Mouse (Mus musculus) spleen, adult 2 months (tissue): Measurements from ENCODE around the gene Cd79a. TPM values are rescaled to one million over a fixed set of nuclear protein-coding genes. Genes with fewer than 3 reads are reported as not detected.

Source experiments
- DNase-seq, 2 experiments: peaks; one replicate each; pipeline versions ENCODE4 v3.0.0 to v3.0.0-alpha.2; 2012 to 2021; ENCODE audit warnings: low spot score in 2 of 2, low read depth in 1 of 2
- H3K27ac ChIP-seq: fragments of 200-500 bp; 2 replicates; pipeline ENCODE4 v1.5.1; 2012; ENCODE audit warnings: low read length, inconsistent platforms; ENCODE audit not compliant: insufficient read depth
- H3K27me3 ChIP-seq: fragments of 200-500 bp; 2 replicates; pipeline ENCODE4 v1.6.1; 2012; ENCODE audit warnings: mild to moderate bottlenecking, moderate library complexity, low read length, inconsistent platforms; ENCODE audit not compliant: control insufficient read depth, insufficient read depth
- H3K36me3 ChIP-seq: fragments of 200-500 bp; 2 replicates; pipeline ENCODE4 v1.6.1; 2012; ENCODE audit warnings: mild to moderate bottlenecking, low read length, inconsistent platforms; ENCODE audit not compliant: control insufficient read depth, insufficient read depth
- H3K4me1 ChIP-seq: fragments of 200-500 bp; 2 replicates; pipeline ENCODE4 v1.6.1; 2011; ENCODE audit warnings: inconsistent platforms; ENCODE audit not compliant: control insufficient read depth, insufficient read depth, insufficient read length
- H3K4me3 ChIP-seq: fragments of 200-500 bp; 2 replicates; pipeline ENCODE4 v1.5.1; 2011; ENCODE audit warnings: mild to moderate bottlenecking, inconsistent platforms; ENCODE audit not compliant: insufficient read depth, insufficient read length; ENCODE audit errors: extremely low read depth
- CTCF ChIP-seq: fragments of 200-500 bp; IDR thresholded peaks from 2 replicates; pipeline ENCODE4 v1.5.1; 2011; ENCODE audit warnings: mild to moderate bottlenecking, inconsistent platforms; ENCODE audit not compliant: insufficient read depth, insufficient read length, insufficient replicate concordance; ENCODE audit errors: extremely low read depth
- POLR2A ChIP-seq: fragments of 200-500 bp; IDR thresholded peaks from 2 replicates; pipeline ENCODE4 v1.6.1; 2011; ENCODE audit warnings: low read depth, low read length, inconsistent platforms
- WGBS: fragments of 180-500 bp; shearing (Covaris S2); methylation state at CpG from one replicate; pipeline ENCODE4 v1.1.7; 2018; 5-methylcytosine and 5-hydroxymethylcytosine counted together
- polyA plus RNA-seq: library from polyadenylated mRNA; depleted of rRNA; stranded (reverse); fragments of >200 nt; gene quantifications from 2 replicates; pipeline ENCODE4 v1.2.3, GENCODE M21; 2012

The Cd79a gene
- polyA plus RNA-seq, 1 experiment = 959 TPM

- Histone ChIP-seq H3K36me3 (peaks cover 29% of the 10 kb centered on the region), H3K4me1 (peaks cover 21% of the 10 kb centered on the region; the same call in 1 of the 2 replicates), H3K27me3 (no peaks in the 10 kb centered on the region), H3K27ac (peak overlapping the region; percentile 24; the same call in 1 of the 2 replicates), H3K4me3 (peak overlapping the region; percentile 35)
- no peak for TF ChIP-seq CTCF
- no peak for TF ChIP-seq POLR2A
- DNase-seq = no peak
- WGBS = 8% methylated on average over 12 of the region's 12 CpGs
Measured at GRCm38 (mm10) chr7:24885468-24886307, 11.5 kb upstream of the Cd79a start.

GRCm38 (mm10) chr7:24886308-24886633, 10.9 kb upstream of the Cd79a start:
- Histone ChIP-seq H3K27me3 (no peaks in the 10 kb centered on the region), H3K4me1 (peaks cover 21% of the 10 kb centered on the region; the same call in 1 of the 2 replicates), H3K36me3 (peaks cover 29% of the 10 kb centered on the region), H3K4me3 (no peak overlapping the region), H3K27ac (0 out of 2 replicates have a peak overlapping the region, but pooled peaks have one; percentile 1)
- 20% methylated on average over 4 of the region's 4 CpGs for WGBS
- no peak for TF ChIP-seq POLR2A
- TF ChIP-seq CTCF = no peak
- no peak for DNase-seq

- Histone ChIP-seq H3K4me1 (peaks cover 21% of the 10 kb centered on the region; the same call in 1 of the 2 replicates), H3K27me3 (no peaks in the 10 kb centered on the region), H3K36me3 (peaks cover 29% of the 10 kb centered on the region), H3K4me3 (no peak overlapping the region), H3K27ac (no peak overlapping the region)
- no peak for DNase-seq
- no peak for TF ChIP-seq POLR2A
- no peak for TF ChIP-seq CTCF
- 63% methylated on average over 4 of the region's 4 CpGs for WGBS
Measured at GRCm38 (mm10) chr7:24887096-24887495, 10.1 kb upstream of the Cd79a start.

GRCm38 (mm10) chr7:24889431-24890220, 7.6 kb upstream of the Cd79a start:
- Histone ChIP-seq H3K27ac (peak overlapping the region; percentile 42), H3K4me3 (no peak overlapping the region), H3K36me3 (peaks cover 29% of the 10 kb centered on the region), H3K27me3 (no peaks in the 10 kb centered on the region), H3K4me1 (peaks cover 25% of the 10 kb centered on the region; the same call in 1 of the 2 replicates)
- DNase-seq = no peak
- WGBS = 76% methylated on average over 6 of the region's 6 CpGs
- TF ChIP-seq POLR2A (no peak), CTCF (no peak)

- peak in 1 of 2 experiments; percentile 75 for DNase-seq
- peak overlapping the region; percentile 93 for H3K27ac ChIP-seq
- H3K36me3 ChIP-seq = peaks cover 29% of the 10 kb centered on the region
- no peak overlapping the region for H3K4me3 ChIP-seq
- WGBS = 25% methylated on average over 10 of the region's 10 CpGs
- peaks cover 22% of the 10 kb centered on the region; the same call in 1 of the 2 replicates for H3K4me1 ChIP-seq
- H3K27me3 ChIP-seq = no peaks in the 10 kb centered on the region
- TF ChIP-seq POLR2A (no peak), CTCF (peak; percentile 94; the same call in 1 of the 2 replicates)
Measured at GRCm38 (mm10) chr7:24890281-24891216, 6.6 kb upstream of the Cd79a start.

- Histone ChIP-seq H3K27ac (peak overlapping the region; percentile 93), H3K27me3 (no peaks in the 10 kb centered on the region), H3K36me3 (peaks cover 22% of the 10 kb centered on the region), H3K4me1 (peaks cover 13% of the 10 kb centered on the region; the same call in 1 of the 2 replicates), H3K4me3 (peak overlapping the region; percentile 32; the same call in 1 of the 2 replicates)
- TF ChIP-seq POLR2A (no peak), CTCF (no peak)
- 69% methylated on average over 3 of the region's 3 CpGs for WGBS
- no peak for DNase-seq
Measured at GRCm38 (mm10) chr7:24891241-24892124, 5.7 kb upstream of the Cd79a start.
